Mouse (Mus musculus): Measurements from ENCODE around the gene Lgi4. TPM values are rescaled to one million over a fixed set of nuclear protein-coding genes. Genes with fewer than 3 reads are reported as not detected.

Lgi4 gene
- polyA plus RNA-seq, 1 experiment from 2014 or later: 0.29 TPM

DNA sequence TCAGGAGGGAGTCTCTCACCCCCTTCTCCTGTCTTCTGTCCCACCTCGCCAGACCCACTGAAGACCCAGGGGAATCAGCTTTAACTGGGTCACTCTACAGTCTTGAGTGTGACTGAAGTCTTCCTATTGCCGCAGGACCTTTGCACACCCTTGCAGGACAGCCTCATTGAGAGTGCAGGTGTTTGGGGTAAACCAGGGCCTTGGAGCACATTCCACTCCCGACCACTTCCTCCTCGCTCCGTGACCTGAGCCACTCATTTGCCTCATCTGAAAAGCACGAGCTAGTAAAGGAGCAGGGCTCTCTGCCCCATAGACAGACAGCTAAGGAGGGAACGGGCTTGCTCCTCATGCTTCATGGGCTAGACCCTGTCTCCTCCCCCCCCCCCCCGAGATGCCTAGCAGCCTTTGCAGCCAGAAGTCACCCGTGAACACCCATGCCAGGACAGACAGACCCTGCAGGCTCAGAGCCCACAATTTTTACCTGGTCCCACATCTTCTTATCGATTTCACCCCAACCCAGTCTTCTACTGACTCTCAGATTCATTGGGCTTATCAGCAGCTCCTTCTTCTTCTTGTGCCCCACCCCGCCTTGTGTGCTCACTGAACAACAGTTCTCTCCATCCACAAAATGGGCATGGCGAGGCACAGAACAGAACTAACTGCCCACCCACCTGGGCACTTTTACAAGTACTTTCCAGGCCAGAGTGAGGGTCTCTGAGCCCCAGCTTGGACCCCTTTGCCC, 18.7 kb upstream of the Lgi4 start:
- H3K9me3 ChIP-seq: no peaks in the 10 kb centered on the region
- no peak overlapping the region for H3K4me2 ChIP-seq
- WGBS: 82% methylated on average over 12 of the region's 12 CpGs
- peaks cover 53% of the 10 kb centered on the region for H3K27me3 ChIP-seq
- ATAC-seq (ENCODE audit: low FRiP score): no peak
- H3K4me3 ChIP-seq (replicated peaks): no peak overlapping the region
- H3K27ac ChIP-seq: no peak overlapping the region
- H3K9ac ChIP-seq: no peak overlapping the region
- no peaks in the 10 kb centered on the region for H3K36me3 ChIP-seq (replicated peaks)
- peaks cover 6% of the 10 kb centered on the region for H3K4me1 ChIP-seq

GRCm38 (mm10) chr7:31041023-31041407, 18.1 kb upstream of the Lgi4 start:
- Histone ChIP-seq H3K4me1 (peaks cover 6% of the 10 kb centered on the region), H3K9ac (no peak overlapping the region), H3K27ac (no peak overlapping the region), H3K36me3 (replicated peaks) (no peaks in the 10 kb centered on the region), H3K9me3 (no peaks in the 10 kb centered on the region), H3K27me3 (peaks cover 53% of the 10 kb centered on the region), H3K4me2 (no peak overlapping the region), H3K4me3 (replicated peaks) (no peak overlapping the region)
- ATAC-seq (ENCODE audit: low FRiP score): no peak
- 39% methylated on average over 8 of the region's 8 CpGs for WGBS

- Histone ChIP-seq H3K4me1 (peaks cover 6% of the 10 kb centered on the region), H3K9ac (peak overlapping the region; percentile 36; the same call in 1 of the 2 replicates), H3K9me3 (no peaks in the 10 kb centered on the region), H3K4me2 (peak overlapping the region; percentile 38), H3K36me3 (replicated peaks) (no peaks in the 10 kb centered on the region), H3K27me3 (peaks cover 53% of the 10 kb centered on the region), H3K27ac (no peak overlapping the region), H3K4me3 (replicated peaks) (peak overlapping the region; percentile 19; the same call in 1 of the 2 replicates)
- ATAC-seq (ENCODE audit: low FRiP score): no peak; the same call in 1 of the 2 replicates
- 4% methylated on average over 27 of the region's 28 CpGs for WGBS
Observed at GRCm38 (mm10) chr7:31041662-31042315, 17.4 kb upstream of the Lgi4 start.

- Histone ChIP-seq H3K27me3 (peaks cover 53% of the 10 kb centered on the region), H3K9me3 (no peaks in the 10 kb centered on the region), H3K36me3 (replicated peaks) (no peaks in the 10 kb centered on the region), H3K4me2 (peak within 1 kb of the TSS; percentile 38), H3K4me1 (peaks cover 6% of the 10 kb centered on the region), H3K9ac (peak within 1 kb of the TSS; percentile 36; the same call in 1 of the 2 replicates), H3K27ac (no peak within 1 kb of the TSS), H3K4me3 (replicated peaks) (peak within 1 kb of the TSS; percentile 19; the same call in 1 of the 2 replicates)
- WGBS: 30% methylated on average over 10 of the region's 10 CpGs
- ATAC-seq (ENCODE audit: low FRiP score): no peak
Observed at GRCm38 (mm10) chr7:31042431-31042910, 16.7 kb upstream of the Lgi4 start, which contains the start of gene Fxyd5. TSS of gene Fxyd5 (minus strand) at chr7:31042481.

DNA sequence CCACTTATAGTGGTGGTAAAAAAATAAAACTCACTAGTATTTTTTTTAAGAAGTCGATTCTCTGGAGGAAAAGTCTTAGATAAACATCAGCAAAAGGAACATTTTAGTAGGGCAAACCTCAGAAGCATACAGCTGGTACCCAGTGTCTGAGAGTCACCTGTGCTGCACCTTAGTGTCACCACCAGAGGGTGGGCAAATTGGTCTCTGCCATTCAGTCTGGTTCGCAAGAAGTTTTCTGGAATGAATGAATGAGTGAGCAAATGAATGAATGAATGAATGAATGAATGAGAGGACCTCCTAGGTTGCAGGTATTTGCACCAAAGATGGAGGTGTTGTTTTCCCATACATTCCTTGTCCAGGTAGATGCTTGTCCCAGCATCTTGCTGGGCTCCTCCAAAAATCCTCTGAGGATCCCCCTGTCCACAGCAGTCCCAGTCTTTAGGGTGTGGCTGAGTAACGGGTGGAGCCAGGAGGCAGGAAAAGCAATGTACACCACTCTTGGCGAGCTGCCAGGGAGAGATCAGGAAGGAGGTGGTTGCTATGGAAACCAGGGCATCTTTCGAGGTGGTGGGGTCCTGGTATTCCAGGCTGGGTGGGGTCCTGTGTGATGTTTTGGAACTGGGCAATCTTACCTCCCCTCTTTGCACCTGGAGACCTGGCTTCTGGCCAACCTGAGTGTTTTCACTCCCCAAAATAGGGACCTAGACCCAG, 9.9 kb upstream of the Lgi4 start:
- H3K4me2 ChIP-seq: peak overlapping the region; percentile 54
- WGBS: 19% methylated on average over 5 of the region's 5 CpGs
- ATAC-seq (ENCODE audit: low FRiP score): peak; percentile 12; the same call in 1 of the 2 replicates
- H3K27me3 ChIP-seq: peaks cover 71% of the 10 kb centered on the region
- H3K36me3 ChIP-seq (replicated peaks): no peaks in the 10 kb centered on the region
- peak overlapping the region; percentile 31 for H3K4me3 ChIP-seq (replicated peaks)
- H3K27ac ChIP-seq: peak overlapping the region; percentile 42; the same call in 1 of the 2 replicates
- H3K9ac ChIP-seq: 0 out of 2 replicates have a peak overlapping the region, but pooled peaks have one; percentile 25
- 0 out of 2 replicates have a peak, but pooled peaks cover 2% of the 10 kb centered on the region for H3K9me3 ChIP-seq
- peaks cover 41% of the 10 kb centered on the region for H3K4me1 ChIP-seq

- ATAC-seq (ENCODE audit: low FRiP score): peak; percentile 55
- Histone ChIP-seq H3K4me3 (replicated peaks) (peak overlapping the region; percentile 31), H3K27me3 (peaks cover 71% of the 10 kb centered on the region), H3K4me1 (peaks cover 44% of the 10 kb centered on the region), H3K27ac (peak overlapping the region; percentile 42), H3K9me3 (0 out of 2 replicates have a peak, but pooled peaks cover 2% of the 10 kb centered on the region), H3K9ac (peak overlapping the region; percentile 25; the same call in 1 of the 2 replicates), H3K36me3 (replicated peaks) (no peaks in the 10 kb centered on the region), H3K4me2 (peak overlapping the region; percentile 54)
- WGBS: 3% methylated on average over 11 of the region's 15 CpGs
Observed at GRCm38 (mm10) chr7:31049846-31050281, 9.3 kb upstream of the Lgi4 start.

- no peaks in the 10 kb centered on the region for H3K36me3 ChIP-seq (replicated peaks)
- no peak overlapping the region; the same call in 1 of the 2 replicates for H3K9ac ChIP-seq
- 0 out of 2 replicates have a peak, but pooled peaks have one; percentile 9 for ATAC-seq (ENCODE audit: low FRiP score)
- peaks cover 72% of the 10 kb centered on the region for H3K27me3 ChIP-seq
- 0 out of 2 replicates have a peak overlapping the region, but pooled peaks have one; percentile 42 for H3K27ac ChIP-seq
- H3K9me3 ChIP-seq: 0 out of 2 replicates have a peak, but pooled peaks cover 2% of the 10 kb centered on the region
- peaks cover 50% of the 10 kb centered on the region for H3K4me1 ChIP-seq
- peak overlapping the region; percentile 31 for H3K4me3 ChIP-seq (replicated peaks)
- 2% methylated on average over 6 of the region's 6 CpGs for WGBS
- H3K4me2 ChIP-seq: peak overlapping the region; percentile 54
Observed at GRCm38 (mm10) chr7:31050487-31050886, 8.7 kb upstream of the Lgi4 start.

DNA sequence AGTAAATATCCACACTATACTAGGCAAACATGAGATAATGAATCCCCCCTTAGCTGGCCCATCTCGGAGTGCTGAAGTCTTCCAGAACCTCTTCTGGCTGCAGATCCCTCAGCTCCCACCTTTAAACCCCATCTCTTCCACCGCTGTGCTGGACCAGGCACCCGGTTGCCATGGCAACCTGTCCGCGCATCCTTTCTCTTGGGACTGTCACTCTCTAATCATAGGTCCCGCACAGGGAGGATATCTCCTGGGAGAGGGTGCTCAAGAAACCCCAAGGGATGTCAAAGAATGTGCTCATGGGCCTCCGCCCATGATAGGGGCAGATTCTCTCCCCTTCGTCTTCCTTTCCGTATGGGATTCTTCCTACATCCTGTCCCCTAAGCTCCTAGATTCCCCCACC, 8.2 kb upstream of the Lgi4 start:
- Histone ChIP-seq H3K4me1 (peaks cover 52% of the 10 kb centered on the region), H3K9ac (peak overlapping the region; percentile 33; the same call in 1 of the 2 replicates), H3K4me2 (peak overlapping the region; percentile 54), H3K27me3 (peaks cover 72% of the 10 kb centered on the region), H3K27ac (no peak overlapping the region), H3K4me3 (replicated peaks) (peak overlapping the region; percentile 31), H3K36me3 (replicated peaks) (no peaks in the 10 kb centered on the region), H3K9me3 (0 out of 2 replicates have a peak, but pooled peaks cover 2% of the 10 kb centered on the region)
- WGBS: 2% methylated on average over 9 of the region's 9 CpGs
- peak; percentile 28; the same call in 1 of the 2 replicates for ATAC-seq (ENCODE audit: low FRiP score)

GRCm38 (mm10) chr7:31051321-31052021, 7.7 kb upstream of the Lgi4 start, which contains the start of gene Fxyd7:
TSS of gene Fxyd7 (minus strand) at chr7:31051467.
- Histone ChIP-seq H3K36me3 (replicated peaks) (no peaks in the 10 kb centered on the region), H3K4me3 (replicated peaks) (peak within 1 kb of the TSS; percentile 31), H3K4me2 (peak within 1 kb of the TSS; percentile 54), H3K27me3 (peaks cover 74% of the 10 kb centered on the region), H3K9ac (peak within 1 kb of the TSS; percentile 33; the same call in 1 of the 2 replicates), H3K9me3 (0 out of 2 replicates have a peak, but pooled peaks cover 2% of the 10 kb centered on the region), H3K4me1 (peaks cover 52% of the 10 kb centered on the region), H3K27ac (0 out of 2 replicates have a peak within 1 kb of the TSS, but pooled peaks have one; percentile 42)
- ATAC-seq (ENCODE audit: low FRiP score): 0 out of 2 replicates have a peak, but pooled peaks have one; percentile 14
- 2% methylated on average over 21 of the region's 28 CpGs for WGBS

DNA sequence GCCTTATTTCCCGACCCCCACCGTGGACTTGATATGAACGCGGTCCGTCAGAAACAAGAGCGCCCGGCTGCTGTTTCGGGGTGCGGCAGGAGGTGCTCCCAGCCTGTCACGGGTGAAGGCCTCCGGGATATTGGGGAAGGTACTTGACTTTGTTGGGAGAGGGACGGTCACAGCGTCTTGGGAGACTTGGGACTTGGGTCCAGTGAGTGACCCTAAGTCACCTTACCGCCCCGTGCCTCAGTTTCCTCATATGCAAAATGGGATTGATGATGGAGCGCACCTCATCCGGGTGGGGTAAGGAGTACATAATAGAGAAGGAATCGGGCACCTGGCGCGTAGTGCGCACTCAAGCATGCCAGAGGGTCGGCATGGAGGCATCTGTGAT, 6.9 kb upstream of the Lgi4 start:
- 2% methylated on average over 22 of the region's 22 CpGs for WGBS

More for the DNA sequence above, 6.9 kb upstream of the Lgi4 start:
- 0 out of 2 replicates have a peak, but pooled peaks cover 2% of the 10 kb centered on the region for H3K9me3 ChIP-seq
- ATAC-seq (ENCODE audit: low FRiP score): no peak
- no peak overlapping the region for H3K9ac ChIP-seq
- H3K4me1 ChIP-seq: peaks cover 52% of the 10 kb centered on the region
- H3K36me3 ChIP-seq (replicated peaks): no peaks in the 10 kb centered on the region
- peaks cover 79% of the 10 kb centered on the region for H3K27me3 ChIP-seq
- H3K4me2 ChIP-seq: peak overlapping the region; percentile 36
- H3K27ac ChIP-seq: no peak overlapping the region
- H3K4me3 ChIP-seq (replicated peaks): peak overlapping the region; percentile 25

All from forebrain, embryonic 12.5 days (tissue).